ENCODE assay signal across 25 mouse cellular contexts in genomic region chr19:25431431-25431830, GRCm38 (mm10).
DNase-seq lines count a peak whose midpoint lies in the region; TF ChIP-seq lines count a peak whose summit lies in the region.
"Had no signal": no experiment of that assay in that cellular context is flagged by ENCODE, and none has a peak within 500 bp of the region (broad histone marks: within the 10 kb centered on the region; RNA-seq: fewer than 3 reads in every experiment).

No protein-coding gene starts in this region.

- peaks cover 11% of the 10 kb centered on the region for H3K4me1 ChIP-seq in heart, adult 2 months (ENCODE audit: control insufficient read depth, insufficient read depth, low read length)
- H3K4me1 ChIP-seq in heart, embryonic 10.5 days: peaks cover 19% of the 10 kb centered on the region
- H3K4me1 ChIP-seq in MEL (ENCODE audit: control insufficient read depth in 1 of 2, insufficient read depth in 2 of 2, low read length in 2 of 2): no peaks in the 10 kb centered on the region
- H3K4me1 ChIP-seq: forebrain, embryonic 12.5 days had no signal

- peaks cover 2% of the 10 kb centered on the region for H3K36me3 ChIP-seq in heart, adult 2 months (ENCODE audit: control insufficient read depth, insufficient read depth, low read length)
- H3K36me3 ChIP-seq in heart, embryonic 10.5 days: peaks cover 89% of the 10 kb centered on the region
- H3K36me3 ChIP-seq in MEL (ENCODE audit: control insufficient read depth in 1 of 2, insufficient read depth in 2 of 2, low read length in 2 of 2): no peaks in the 10 kb centered on the region
- H3K36me3 ChIP-seq: forebrain, embryonic 12.5 days; G1E had no signal

- no peaks in the 10 kb centered on the region for H3K79me2 ChIP-seq in heart, adult 2 months (replicated peaks; ENCODE audit: control insufficient read depth, insufficient read depth, low read length)
- H3K79me2 ChIP-seq in MEL (ENCODE audit: control insufficient read depth, insufficient read depth, low read length, poor library complexity): no peaks in the 10 kb centered on the region

- no peak overlapping the region for H3K9ac ChIP-seq in heart, adult 2 months (ENCODE audit: low read depth, low read length)
- H3K9ac ChIP-seq in MEL (ENCODE audit: control insufficient read depth, low read depth, low read length, poor library complexity, severe bottlenecking): no peak overlapping the region
- H3K9ac ChIP-seq: embryonic facial prominence, embryonic 13.5 days; embryonic facial prominence, embryonic 15.5 days; forebrain, embryonic 12.5 days had no signal

- no peak for TF ChIP-seq CTCF in gastrocnemius, adult 2 months (IDR thresholded peaks at IDR 0.05)
- TF ChIP-seq CTCF in heart, adult 2 months (IDR thresholded peaks at IDR 0.05): no peak
- no peak for TF ChIP-seq CTCF in MEL (IDR thresholded peaks at IDR 0.05 in 2 of 3, conservative IDR thresholded peaks at IDR 0.05 in 1 of 3; ENCODE audit: control insufficient read depth in 1 of 3, insufficient read depth in 1 of 3, low read depth in 2 of 3, low read length in 3 of 3, poor library complexity in 1 of 3, severe bottlenecking in 1 of 3)

- H3K4me3 ChIP-seq in gastrocnemius, adult 2 months: no peak overlapping the region
- H3K4me3 ChIP-seq in heart, adult 2 months: no peak overlapping the region
- no peak overlapping the region for H3K4me3 ChIP-seq in heart, embryonic 10.5 days
- no peak overlapping the region for H3K4me3 ChIP-seq in MEL (ENCODE audit: control insufficient read depth in 1 of 2, insufficient read depth in 1 of 2, low read depth in 2 of 2, low read length in 2 of 2)
- H3K4me3 ChIP-seq: embryonic facial prominence, embryonic 13.5 days; embryonic facial prominence, embryonic 15.5 days; erythroblast, embryonic 14.5 days; forebrain, embryonic 10.5 days; forebrain, embryonic 12.5 days had no signal

- H3K9me3 ChIP-seq in heart, embryonic 10.5 days: no peaks in the 10 kb centered on the region
- H3K9me3 ChIP-seq in MEL (replicated peaks; ENCODE audit: insufficient read depth, low read length): no peaks in the 10 kb centered on the region
- H3K9me3 ChIP-seq: embryonic facial prominence, embryonic 13.5 days; embryonic facial prominence, embryonic 15.5 days; forebrain, embryonic 10.5 days; forebrain, embryonic 12.5 days had no signal

- no peak for TF ChIP-seq EP300 in heart, adult 2 months (IDR thresholded peaks at IDR 0.05; ENCODE audit: insufficient read depth, low read depth, low read length)
- TF ChIP-seq EP300 in MEL (IDR thresholded peaks at IDR 0.05; ENCODE audit: low read depth in 1 of 2, low read length in 2 of 2): no peak

- H3K27ac ChIP-seq in gastrocnemius, adult 2 months: peak overlapping the region; percentile 38; the same call in 1 of the 2 replicates
- peak overlapping the region; percentile 41 for H3K27ac ChIP-seq in heart, adult 2 months
- no peak overlapping the region for H3K27ac ChIP-seq in heart, embryonic 10.5 days
- no peak overlapping the region for H3K27ac ChIP-seq in MEL (ENCODE audit: control insufficient read depth, low read depth, low read length)
- H3K27ac ChIP-seq: embryonic facial prominence, embryonic 13.5 days; embryonic facial prominence, embryonic 15.5 days; forebrain, embryonic 10.5 days; forebrain, embryonic 12.5 days had no signal

- no peak for DNase-seq in gastrocnemius, adult 2 months
- no peak for DNase-seq in gastrocnemius, postnatal 14 days
- no peak for DNase-seq in heart, adult 2 months
- DNase-seq in heart, embryonic 10.5 days (ENCODE audit: low spot score): no peak
- peak; percentile 4 for DNase-seq in MEL (ENCODE audit: low read depth, low spot score)
- DNase-seq in T-cell, adult 2 months (ENCODE audit: low spot score): no peak
- DNase-seq: adrenal gland, adult 2 months; adrenal gland, postnatal 10 days; adrenal gland, postnatal 25 days; B cell, adult 2 months; cerebellum, adult 11 months; cerebellum, adult 18-20 months; cerebellum, adult 8-10 months; cerebellum, adult 9-11 months; cerebellum, postnatal 14 days; cerebellum, postnatal 36 days; embryo, embryonic 11 days had no signal

- 32% methylated on average over 9 of the region's 9 CpGs for WGBS in heart, adult 2 months
- WGBS in heart, embryonic 10.5 days: 71% methylated on average over 9 of the region's 9 CpGs

- no peaks in the 10 kb centered on the region for H3K27me3 ChIP-seq in heart, adult 2 months (ENCODE audit: control insufficient read depth, insufficient read depth, low read length)
- no peaks in the 10 kb centered on the region for H3K27me3 ChIP-seq in heart, embryonic 10.5 days (ENCODE audit: insufficient read depth, poor library complexity, severe bottlenecking)
- H3K27me3 ChIP-seq in MEL (ENCODE audit: control insufficient read depth in 1 of 2, insufficient read depth in 2 of 2, low read length in 2 of 2): no peaks in the 10 kb centered on the region
- H3K27me3 ChIP-seq: CH12.LX; embryonic facial prominence, embryonic 13.5 days; embryonic facial prominence, embryonic 15.5 days; forebrain, embryonic 12.5 days; Patski had no signal

- no peak for TF ChIP-seq RAD21 in MEL (IDR thresholded peaks at IDR 0.05; ENCODE audit: low read depth, low read length)

- intact Hi-C loops in gastrocnemius, adult 2 months (cut with DNase I): no loop called here
- intact Hi-C loops in gastrocnemius, postnatal 14 days (cut with DNase I; ENCODE audit: low total_unique reads): no loop called here
- intact Hi-C loops in heart, adult 2 months (cut with DNase I): loop anchor here (5.0 kb wide), 1 partner anchor 44 kb away; no protein-coding TSS in a partner anchor

- TF ChIP-seq POLR2A in heart, adult 2 months (IDR thresholded peaks at IDR 0.05; ENCODE audit: insufficient read depth, low read depth, low read length): no peak
- no peak for TF ChIP-seq POLR2A in MEL (IDR thresholded peaks at IDR 0.05; ENCODE audit: control insufficient read depth in 1 of 2, insufficient read depth in 1 of 2, low read depth in 1 of 2, low read length in 2 of 2, poor library complexity in 1 of 2)

TF ChIP-seq in MEL, 35 proteins besides CTCF, POLR2A, EP300 and RAD21:
- TF ChIP-seq TAL1 (IDR thresholded peaks at IDR 0.05; ENCODE audit: low read length) (peak; percentile 51), RCOR1 (IDR thresholded peaks at IDR 0.05; ENCODE audit: low read depth, low read length) (no peak)

Comparison
In these comparisons a context has a peak if more than half of its experiments do, and no peak if none do; other contexts are left out.
1. H3K27ac ChIP-seq: peak in gastrocnemius, adult 2 months (single experiment) and heart, adult 2 months (single experiment); none in heart, embryonic 10.5 days (single experiment) and MEL (single experiment).